Mouse (Mus musculus) adrenal gland, postnatal 10 days (tissue): Measurements from ENCODE around the gene Nccrp1. TPM values are rescaled to one million over a fixed set of nuclear protein-coding genes. Genes with fewer than 3 reads are reported as not detected.
"Not testable (repeated sequence)": the region's sequence is repeated elsewhere in the genome, so short reads cannot be mapped to it uniquely, and the experiment has no call there.

Source experiments
- DNase-seq: peaks from one replicate; pipeline ENCODE4 v3.0.0; 2021; ENCODE audit warnings: mixed read lengths
- total RNA-seq, 2 experiments: library from RNA; stranded (reverse); gene quantifications; 2 replicates each; pipeline ENCODE4 v1.2.3; 2021

Nccrp1 gene
- total RNA-seq, 2 experiments from 2014 or later = not detected

- peak; percentile 72 for DNase-seq
Observed at GRCm38 (mm10) chr7:28570291-28570981, 23.4 kb upstream of the Nccrp1 start.

GRCm38 (mm10) chr7:28568253-28568652, 21.2 kb upstream of the Nccrp1 start:
- peak; percentile 76 for DNase-seq

GRCm38 (mm10) chr7:28567539-28567938, 20.5 kb upstream of the Nccrp1 start:
- DNase-seq = no peak

DNA sequence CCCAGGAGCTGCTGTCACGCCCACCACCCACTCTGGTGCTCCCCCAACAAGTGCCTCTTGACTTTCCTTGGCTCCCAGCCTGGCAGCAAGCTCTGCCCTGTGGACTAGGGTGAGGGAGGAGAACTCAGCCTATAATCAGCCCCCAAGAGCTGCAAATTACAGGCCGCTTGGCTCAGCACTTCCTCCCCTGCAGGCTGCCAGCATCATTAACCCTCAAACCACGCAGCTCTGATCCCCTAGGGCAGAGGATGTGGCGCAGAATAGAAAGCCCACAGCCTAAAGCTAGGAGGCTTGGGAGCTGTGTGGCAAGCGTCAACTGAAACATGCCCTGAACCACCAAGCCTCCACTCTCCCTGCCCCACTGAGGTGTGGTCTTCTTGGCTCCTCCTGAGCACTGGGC, 18.4 kb upstream of the Nccrp1 start:
- no peak for DNase-seq

DNA sequence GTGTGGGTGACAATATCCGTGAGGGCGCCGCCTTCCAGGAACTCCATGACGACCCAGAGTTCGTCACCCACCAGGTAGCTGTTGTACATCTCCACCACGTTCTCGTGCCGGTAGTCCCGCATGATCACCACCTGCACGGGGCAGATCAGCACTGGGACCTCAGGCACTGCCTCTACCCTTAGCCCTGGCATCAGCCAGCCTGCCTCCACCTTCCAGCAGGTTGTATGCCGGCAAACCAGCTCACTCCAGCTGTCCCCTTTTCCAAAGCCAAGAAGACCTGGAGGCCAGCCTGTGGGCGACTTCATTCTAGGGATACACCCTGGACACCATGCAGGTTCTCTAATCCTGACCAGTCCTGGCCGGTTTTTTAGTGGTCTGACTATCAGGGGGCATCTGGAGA, 15.9 kb upstream of the Nccrp1 start:
- DNase-seq = no peak

DNA sequence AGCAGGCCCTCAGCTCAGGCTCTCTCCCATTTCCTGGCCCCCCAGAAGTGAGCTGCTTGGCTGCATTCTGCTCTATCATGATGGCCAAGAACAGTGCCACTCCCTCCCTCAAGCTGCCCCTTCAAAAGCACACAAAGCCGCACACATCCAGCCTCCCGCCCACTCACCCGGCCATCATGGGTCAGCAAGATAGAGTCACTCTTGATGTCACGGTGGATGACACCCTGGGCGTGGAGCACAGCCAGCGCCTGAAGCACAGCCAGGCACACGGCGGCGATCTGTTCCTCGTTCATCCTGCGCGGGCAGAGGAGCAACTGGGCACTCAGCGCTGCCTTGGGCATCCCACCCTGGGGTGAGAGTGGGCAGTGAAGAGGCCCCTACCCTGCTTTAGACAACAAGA, 15.3 kb upstream of the Nccrp1 start:
- DNase-seq = no peak

- no peak for DNase-seq
Observed at GRCm38 (mm10) chr7:28561967-28562366, 14.9 kb upstream of the Nccrp1 start.

DNA sequence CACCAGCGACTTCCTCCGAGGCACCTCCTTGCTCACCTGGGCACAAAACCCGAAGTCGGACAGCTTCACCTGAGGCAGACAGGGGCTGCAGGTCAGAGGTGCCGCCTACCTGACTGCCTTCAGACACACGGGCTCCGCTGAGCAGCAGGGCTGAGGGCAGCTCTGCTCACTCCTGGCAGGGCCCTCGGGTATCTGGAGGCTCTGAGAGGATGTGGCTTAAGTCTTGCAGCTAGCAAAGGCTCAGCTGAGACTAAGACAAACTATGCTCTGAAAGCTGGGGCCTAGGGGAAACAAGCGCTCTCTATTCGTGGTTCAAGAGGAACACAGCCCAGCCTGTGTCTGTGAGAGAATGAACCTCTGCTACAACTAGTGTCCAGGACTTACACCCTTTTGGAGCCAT, 13.8 kb upstream of the Nccrp1 start:
- no peak for DNase-seq

DNA sequence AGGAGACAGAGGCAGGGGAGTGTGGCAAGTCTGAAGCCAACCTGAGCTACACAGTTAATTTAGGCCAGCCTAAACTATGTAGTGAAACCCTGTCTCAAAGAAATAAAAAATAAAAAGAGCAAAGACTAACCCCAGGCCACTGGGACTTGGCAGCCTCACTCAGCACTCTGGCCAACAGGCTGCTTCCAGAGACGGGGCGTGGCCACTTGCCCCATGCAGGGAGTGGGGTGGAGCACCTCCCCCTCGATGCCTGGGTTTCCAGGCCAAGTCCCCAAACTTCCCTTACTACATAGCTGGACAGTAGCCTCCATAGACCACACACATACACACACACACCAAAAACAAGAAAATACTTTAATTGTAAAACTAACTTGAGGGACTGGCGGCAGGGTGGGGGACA, 11.4 kb upstream of the Nccrp1 start:
- peak; percentile 72 for DNase-seq

- no peak for DNase-seq
Observed at GRCm38 (mm10) chr7:28557708-28558107, 10.7 kb upstream of the Nccrp1 start.

- no peak for DNase-seq
Observed at GRCm38 (mm10) chr7:28557069-28557468, 10.0 kb upstream of the Nccrp1 start.

GRCm38 (mm10) chr7:28555939-28556535, 9.0 kb upstream of the Nccrp1 start:
- DNase-seq = no peak

DNA sequence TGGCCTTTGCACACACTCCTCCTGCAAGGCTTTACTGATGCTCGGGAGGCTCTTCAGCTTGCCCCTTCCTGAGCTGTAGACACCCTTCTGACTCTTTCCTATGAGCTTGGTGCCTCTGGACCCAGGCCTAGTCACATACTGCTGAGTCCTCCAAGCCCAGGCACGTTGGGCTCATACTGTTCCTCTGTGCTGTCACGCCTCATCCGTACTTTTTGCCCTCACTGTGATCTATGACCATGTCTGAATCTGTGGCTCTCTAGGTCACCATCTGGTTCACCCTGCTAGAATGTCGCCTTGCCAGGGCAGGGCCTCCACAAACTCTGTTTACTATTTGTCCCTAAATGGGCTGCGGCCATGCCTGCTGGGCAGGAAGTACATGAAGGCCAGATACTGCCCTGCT, 6.0 kb upstream of the Nccrp1 start:
- no peak for DNase-seq

- DNase-seq = no peak
Observed at GRCm38 (mm10) chr7:28547628-28548027, 574 bp upstream of the Nccrp1 start.

DNA sequence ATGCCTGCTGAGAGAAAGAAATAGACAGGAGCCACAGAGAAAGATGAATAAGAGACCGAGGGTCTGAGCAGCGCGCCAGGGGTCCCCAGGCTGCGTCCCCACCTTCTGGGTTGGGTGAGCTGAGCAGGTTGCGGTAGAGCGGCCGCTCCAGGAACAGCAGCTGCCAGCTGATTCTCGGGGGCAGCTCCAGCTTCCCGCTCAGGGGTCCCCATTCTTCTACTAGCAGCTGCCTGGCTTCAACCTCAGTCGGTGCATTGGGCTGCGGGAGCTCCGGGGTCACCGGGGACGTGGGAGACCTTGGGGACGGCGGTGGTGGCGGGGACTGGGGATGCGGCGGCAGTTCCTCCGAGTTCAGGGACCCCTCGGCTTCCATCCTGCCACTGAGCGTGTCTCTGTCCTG, 405 bp downstream of the Nccrp1 start:
- no peak for DNase-seq

DNA sequence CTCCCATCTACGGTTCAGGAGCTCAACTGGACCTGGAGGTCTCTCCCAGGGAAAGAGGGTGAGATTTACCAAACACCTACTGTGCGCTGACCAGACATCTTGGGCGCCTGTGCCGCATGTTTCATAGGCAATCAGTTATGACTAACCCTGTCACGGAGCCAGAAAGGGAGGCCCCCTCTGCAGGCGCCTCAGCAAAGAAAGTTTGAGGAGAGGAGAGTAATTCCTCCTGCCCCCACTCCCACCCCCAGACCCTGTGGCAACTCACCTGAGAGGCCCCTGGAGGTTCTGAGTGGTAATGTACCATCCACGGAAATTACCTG, 1.2 kb downstream of the Nccrp1 start:
- DNase-seq = no peak

- DNase-seq = no peak
Observed at GRCm38 (mm10) chr7:28545048-28545890, 1.8 kb downstream of the Nccrp1 start.

- DNase-seq = no peak
Observed at GRCm38 (mm10) chr7:28544051-28544601, 2.9 kb downstream of the Nccrp1 start.

- no peak for DNase-seq
Observed at GRCm38 (mm10) chr7:28540526-28540925, 6.5 kb downstream of the Nccrp1 start, which contains the start of gene Sycn. Sycn (plus strand) TSS chr7:28540885.

DNA sequence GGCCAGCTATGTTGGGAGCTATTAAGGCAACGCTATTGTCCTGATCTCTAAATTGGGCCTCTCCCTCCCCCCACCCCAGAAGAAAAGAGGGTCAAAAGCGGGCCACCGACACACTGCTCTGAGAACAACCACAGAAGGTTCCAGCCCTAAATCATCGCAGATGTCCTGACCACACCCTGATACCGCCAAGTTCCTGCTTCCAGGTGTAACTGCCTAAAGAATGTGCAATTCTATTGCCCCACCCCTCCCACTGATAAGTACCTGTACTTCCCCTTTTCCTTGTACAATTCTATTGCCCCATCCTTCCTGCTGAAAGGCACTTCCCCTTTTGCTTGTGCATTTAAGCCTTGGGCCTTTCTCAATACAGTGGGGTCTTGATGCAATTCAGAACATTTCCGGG, 8.2 kb downstream of the Nccrp1 start:
- not testable (repeated sequence) for DNase-seq

DNA sequence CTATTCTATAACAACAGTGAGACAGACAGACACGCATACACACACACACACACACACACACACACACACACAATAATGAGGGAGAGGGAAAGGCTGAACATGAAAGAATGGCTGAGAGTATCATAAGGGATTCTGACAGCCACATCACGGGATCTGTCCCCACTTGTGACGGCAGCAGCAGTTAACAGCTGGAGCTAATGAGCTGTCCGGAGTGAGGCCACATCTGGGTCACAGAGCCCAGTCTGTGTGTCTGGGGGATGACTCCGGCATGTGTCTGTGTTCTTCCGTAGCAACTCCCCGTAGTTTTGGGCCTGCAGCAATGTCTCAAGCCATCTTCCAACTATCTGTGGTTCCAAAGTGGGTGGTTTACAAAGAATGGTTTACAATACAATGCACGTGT, 15.0 kb downstream of the Nccrp1 start:
- DNase-seq = no peak

GRCm38 (mm10) chr7:28527922-28528719, 18.9 kb downstream of the Nccrp1 start:
- peak; percentile 92 for DNase-seq
